Mouse (Mus musculus) forebrain, embryonic 15.5 days (tissue): ENCODE results near the gene Nvl. TPM values are rescaled to one million over a fixed set of nuclear protein-coding genes. Genes with fewer than 3 reads are reported as not detected.

ENCODE experiments used
- ATAC-seq: fragments of 200-750 bp; cut with Nextera tagmentation; replicated peaks from 2 replicates; pipeline ENCODE4 v1.8.0; 2017; ENCODE audit warnings: mild to moderate bottlenecking, moderate TSS enrichment, moderate library complexity
- H3K27ac ChIP-seq: fragments of 300-500 bp; sonication (generic); replicated peaks from 2 replicates; pipeline ENCODE4 v1.5.1; 2015; ENCODE audit warnings: mild to moderate bottlenecking, inconsistent platforms
- H3K27me3 ChIP-seq: fragments of 300-500 bp; sonication (generic); 2 replicates; pipeline ENCODE4 v1.6.1; 2015; ENCODE audit warnings: inconsistent platforms
- H3K36me3 ChIP-seq: fragments of 300-500 bp; sonication (generic); 2 replicates; pipeline ENCODE4 v1.6.1; 2015; ENCODE audit warnings: mild to moderate bottlenecking, inconsistent platforms
- H3K4me1 ChIP-seq: fragments of 300-500 bp; sonication (generic); 2 replicates; pipeline ENCODE4 v1.6.1; 2015; ENCODE audit warnings: inconsistent platforms
- H3K4me2 ChIP-seq: fragments of 300-500 bp; sonication (generic); replicated peaks from 2 replicates; pipeline ENCODE4 v1.6.1; 2015; ENCODE audit warnings: mild to moderate bottlenecking, inconsistent platforms
- H3K4me3 ChIP-seq: fragments of 300-500 bp; sonication (generic); 2 replicates; pipeline ENCODE4 v1.5.1; 2015; ENCODE audit warnings: mild to moderate bottlenecking, inconsistent platforms
- H3K9ac ChIP-seq: fragments of 300-500 bp; sonication (generic); replicated peaks from 2 replicates; pipeline ENCODE4 v1.6.1; 2015; ENCODE audit warnings: mild to moderate bottlenecking, inconsistent platforms
- H3K9me3 ChIP-seq: fragments of 300-500 bp; sonication (generic); 2 replicates; pipeline ENCODE4 v1.6.1; 2016; ENCODE audit warnings: inconsistent platforms
- WGBS: fragments of 180-500 bp; shearing (Covaris S2); methylation state at CpG from one replicate; pipeline ENCODE4 v1.1.7; 2015; ENCODE audit warnings: mixed read lengths; 5-methylcytosine and 5-hydroxymethylcytosine counted together
- polyA plus RNA-seq: library from polyadenylated mRNA; unstranded; fragments of >200 nt; fragmentation: Nextera tagmentation; extraction: Ambion mirVana; gene quantifications from 2 replicates; pipeline ENCODE4 v1.2.1, GENCODE M21; 2015

Gene Nvl
- polyA plus RNA-seq, 1 experiment from 2014 or later, result 45.4 TPM

GRCm38 (mm10) chr1:181143609-181143949, 425 bp downstream of the Nvl start:
- Histone ChIP-seq H3K36me3 (peaks cover 24% of the 10 kb centered on the region), H3K4me2 (peak overlapping the region; percentile 59), H3K4me3 (peak overlapping the region; percentile 75), H3K27ac (peak overlapping the region; percentile 79), H3K9ac (peak overlapping the region; percentile 70), H3K27me3 (no peaks in the 10 kb centered on the region), H3K9me3 (no peaks in the 10 kb centered on the region), H3K4me1 (peaks cover 32% of the 10 kb centered on the region)
- under 1% methylated on average over 12 of the region's 12 CpGs for WGBS
- no peak; the same call in 1 of the 2 replicates for ATAC-seq

GRCm38 (mm10) chr1:181138730-181139129, 5.3 kb downstream of the Nvl start:
- Histone ChIP-seq H3K36me3 (peaks cover 59% of the 10 kb centered on the region), H3K27ac (no peak overlapping the region), H3K4me3 (no peak overlapping the region), H3K27me3 (no peaks in the 10 kb centered on the region), H3K9me3 (no peaks in the 10 kb centered on the region), H3K4me1 (peaks cover 11% of the 10 kb centered on the region), H3K4me2 (no peak overlapping the region), H3K9ac (no peak overlapping the region)
- 92% methylated on average over 7 of the region's 7 CpGs for WGBS
- no peak for ATAC-seq

- H3K27me3 ChIP-seq, result no peaks in the 10 kb centered on the region
- ATAC-seq, result no peak
- H3K9me3 ChIP-seq, result no peaks in the 10 kb centered on the region
- whole genome bisulfite sequencing, result 88% methylated on average over 6 of the region's 6 CpGs
- H3K4me1 ChIP-seq, result no peaks in the 10 kb centered on the region
- H3K27ac ChIP-seq, result no peak overlapping the region
- peaks cover 82% of the 10 kb centered on the region for H3K36me3 ChIP-seq
- no peak overlapping the region for H3K4me2 ChIP-seq
- no peak overlapping the region for H3K9ac ChIP-seq
- H3K4me3 ChIP-seq, result no peak overlapping the region
Measured at GRCm38 (mm10) chr1:181131915-181132314, 12.1 kb downstream of the Nvl start.

- no peaks in the 10 kb centered on the region for H3K27me3 ChIP-seq
- no peaks in the 10 kb centered on the region for H3K4me1 ChIP-seq
- no peak overlapping the region for H3K4me3 ChIP-seq
- H3K36me3 ChIP-seq, result peaks cover 81% of the 10 kb centered on the region
- no peak overlapping the region for H3K9ac ChIP-seq
- H3K4me2 ChIP-seq, result no peak overlapping the region
- ATAC-seq, result no peak
- 93% methylated on average over 9 of the region's 9 CpGs for WGBS
- H3K27ac ChIP-seq, result no peak overlapping the region
- H3K9me3 ChIP-seq, result no peaks in the 10 kb centered on the region
Measured at GRCm38 (mm10) chr1:181126766-181127165, 17.2 kb downstream of the Nvl start.

DNA sequence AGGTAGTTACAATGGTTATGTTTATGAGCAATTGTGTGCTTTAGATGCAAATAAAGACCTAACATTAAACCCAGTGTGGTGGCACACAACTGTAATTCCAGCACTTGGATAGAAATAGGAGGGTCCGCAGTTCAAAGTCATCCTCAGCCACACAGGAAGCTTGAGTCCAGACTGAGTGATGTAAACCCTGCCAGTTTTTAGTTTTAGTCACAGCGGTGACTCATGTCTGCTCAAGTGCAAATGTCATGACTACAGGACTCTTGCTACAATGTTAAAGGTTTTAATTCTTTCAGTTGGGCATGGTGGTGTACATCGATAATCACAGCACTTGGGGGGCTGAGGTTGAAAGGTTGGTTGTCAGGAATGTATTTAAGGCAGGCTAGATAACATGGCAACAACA, 18.1 kb downstream of the Nvl start:
- Histone ChIP-seq H3K27me3 (no peaks in the 10 kb centered on the region), H3K4me1 (no peaks in the 10 kb centered on the region), H3K4me3 (no peak overlapping the region), H3K36me3 (peaks cover 75% of the 10 kb centered on the region), H3K27ac (no peak overlapping the region), H3K9me3 (no peaks in the 10 kb centered on the region), H3K9ac (no peak overlapping the region), H3K4me2 (no peak overlapping the region)
- no peak for ATAC-seq
- 98% methylated on average over 3 of the region's 3 CpGs for WGBS

- Histone ChIP-seq H3K27ac (no peak overlapping the region), H3K4me1 (no peaks in the 10 kb centered on the region), H3K9me3 (no peaks in the 10 kb centered on the region), H3K27me3 (no peaks in the 10 kb centered on the region), H3K4me3 (no peak overlapping the region), H3K4me2 (no peak overlapping the region), H3K9ac (no peak overlapping the region), H3K36me3 (peaks cover 73% of the 10 kb centered on the region)
- no peak for ATAC-seq
- 81% methylated on average over 2 of the region's 2 CpGs for WGBS
Measured at GRCm38 (mm10) chr1:181124145-181124544, 19.9 kb downstream of the Nvl start.

- no peak overlapping the region for H3K4me3 ChIP-seq
- H3K36me3 ChIP-seq, result peaks cover 62% of the 10 kb centered on the region
- H3K27me3 ChIP-seq, result no peaks in the 10 kb centered on the region
- no peaks in the 10 kb centered on the region for H3K9me3 ChIP-seq
- H3K4me2 ChIP-seq, result no peak overlapping the region
- no peaks in the 10 kb centered on the region for H3K4me1 ChIP-seq
- no peak for ATAC-seq
- H3K9ac ChIP-seq, result no peak overlapping the region
- no peak overlapping the region for H3K27ac ChIP-seq
- 93% methylated on average over 4 of the region's 4 CpGs for WGBS
Measured at GRCm38 (mm10) chr1:181117112-181117511, 26.9 kb downstream of the Nvl start.

- no peak for ATAC-seq
- Histone ChIP-seq H3K4me1 (no peaks in the 10 kb centered on the region), H3K9ac (no peak overlapping the region), H3K4me3 (no peak overlapping the region), H3K9me3 (no peaks in the 10 kb centered on the region), H3K27me3 (no peaks in the 10 kb centered on the region), H3K4me2 (no peak overlapping the region), H3K36me3 (peaks cover 39% of the 10 kb centered on the region), H3K27ac (no peak overlapping the region)
- 78% methylated on average over 12 of the region's 12 CpGs for WGBS
Measured at GRCm38 (mm10) chr1:181090048-181090447, 54.0 kb downstream of the Nvl start.

GRCm38 (mm10) chr1:181084021-181084420, 60.0 kb downstream of the Nvl start:
- ATAC-seq, result no peak
- WGBS, result 40% methylated on average over 2 of the region's 2 CpGs

DNA sequence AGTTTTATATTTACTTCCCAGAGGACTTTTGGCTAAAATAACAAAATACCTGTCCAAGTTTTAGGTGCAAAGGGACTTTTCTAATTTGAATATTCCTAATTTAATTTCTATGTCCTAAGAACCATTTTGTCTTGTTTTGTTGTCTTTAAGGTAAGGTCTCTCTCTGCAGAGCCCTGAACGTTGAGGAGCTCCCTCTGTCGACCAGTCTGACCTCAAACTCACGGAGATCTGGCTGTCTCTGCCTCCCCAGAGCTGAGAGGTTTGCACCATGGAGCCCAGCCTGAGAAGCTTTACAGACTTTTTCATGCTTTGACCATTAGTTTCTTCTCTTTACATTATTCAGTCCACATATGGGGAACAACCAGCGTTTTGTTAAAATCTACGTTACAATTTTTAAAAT, 70.9 kb downstream of the Nvl start:
- Histone ChIP-seq H3K27ac (no peak overlapping the region), H3K4me1 (no peaks in the 10 kb centered on the region), H3K36me3 (no peaks in the 10 kb centered on the region), H3K4me2 (no peak overlapping the region), H3K4me3 (no peak overlapping the region), H3K27me3 (no peaks in the 10 kb centered on the region), H3K9ac (no peak overlapping the region), H3K9me3 (no peaks in the 10 kb centered on the region)
- WGBS, result 56% methylated on average over 5 of the region's 5 CpGs
- no peak for ATAC-seq

More at GRCm38 (mm10) chr1:181084021-181084420, 60.0 kb downstream of the Nvl start:
- Histone ChIP-seq H3K9ac (no peak overlapping the region), H3K27me3 (no peaks in the 10 kb centered on the region), H3K9me3 (no peaks in the 10 kb centered on the region), H3K4me3 (no peak overlapping the region), H3K36me3 (no peaks in the 10 kb centered on the region), H3K27ac (no peak overlapping the region), H3K4me2 (no peak overlapping the region), H3K4me1 (no peaks in the 10 kb centered on the region)

GRCm38 (mm10) chr1:181069671-181070070, 74.3 kb downstream of the Nvl start:
- Histone ChIP-seq H3K4me3 (no peak overlapping the region), H3K27ac (no peak overlapping the region), H3K9ac (no peak overlapping the region), H3K36me3 (no peaks in the 10 kb centered on the region), H3K9me3 (no peaks in the 10 kb centered on the region), H3K27me3 (no peaks in the 10 kb centered on the region), H3K4me2 (no peak overlapping the region), H3K4me1 (no peaks in the 10 kb centered on the region)
- ATAC-seq, result no peak
- 67% methylated on average over 11 of the region's 11 CpGs for WGBS

DNA sequence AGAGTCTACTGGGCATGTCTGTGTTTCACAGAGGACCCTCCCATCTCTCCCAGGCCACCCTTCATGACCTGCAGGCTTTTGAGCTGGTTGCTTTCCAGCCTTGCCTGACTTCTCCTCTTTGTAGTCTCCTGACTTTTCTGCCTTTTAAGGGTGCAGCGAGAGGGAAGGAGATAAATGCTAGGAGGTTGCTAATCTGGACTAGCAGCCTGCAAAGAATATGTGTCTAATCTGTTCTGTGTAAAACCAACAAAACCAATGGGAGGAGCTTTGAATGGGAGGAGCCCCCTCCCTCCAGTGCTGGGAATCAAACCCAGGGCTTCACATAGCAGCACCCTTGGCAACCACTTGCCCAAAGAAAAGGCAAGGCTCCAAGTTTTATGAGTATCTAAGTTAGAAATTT, 75.7 kb downstream of the Nvl start:
- 93% methylated on average over 1 of the region's 1 CpGs for WGBS
- Histone ChIP-seq H3K9me3 (no peaks in the 10 kb centered on the region), H3K4me1 (no peaks in the 10 kb centered on the region), H3K9ac (no peak overlapping the region), H3K4me2 (no peak overlapping the region), H3K27me3 (no peaks in the 10 kb centered on the region), H3K27ac (no peak overlapping the region), H3K36me3 (no peaks in the 10 kb centered on the region), H3K4me3 (no peak overlapping the region)
- no peak for ATAC-seq

GRCm38 (mm10) chr1:181064648-181065047, 79.4 kb downstream of the Nvl start:
- no peak overlapping the region for H3K27ac ChIP-seq
- H3K9ac ChIP-seq, result no peak overlapping the region
- no peaks in the 10 kb centered on the region for H3K4me1 ChIP-seq
- 83% methylated on average over 6 of the region's 6 CpGs for WGBS
- no peaks in the 10 kb centered on the region for H3K27me3 ChIP-seq
- no peak for ATAC-seq
- H3K36me3 ChIP-seq, result no peaks in the 10 kb centered on the region
- no peak overlapping the region for H3K4me3 ChIP-seq
- H3K9me3 ChIP-seq, result no peaks in the 10 kb centered on the region
- H3K4me2 ChIP-seq, result no peak overlapping the region
